Mouse (Mus musculus): Measurements from ENCODE around the gene Sh2d7.

GRCm38 (mm10) chr9:54544212-54544953 is 5.6 kb downstream of the Sh2d7 start:
- no peak for TF ChIP-seq CTCF (IDR thresholded peaks at IDR 0.05; ENCODE audit: low read depth)
- no peak for TF ChIP-seq EP300 (IDR thresholded peaks at IDR 0.05; ENCODE audit: low read depth)
